Mouse (Mus musculus) cerebellum, adult 2 months (tissue): ENCODE measurements around the gene Kif26a.

Source experiments
- CTCF ChIP-seq: fragments of 200-500 bp; IDR thresholded peaks from 2 replicates; pipeline ENCODE4 v1.5.1; 2011; ENCODE audit warnings: low read depth, mild to moderate bottlenecking, control low read depth, low read length, moderate library complexity, borderline replicate concordance; ENCODE audit not compliant: insufficient read depth
- POLR2A ChIP-seq: fragments of 200-500 bp; IDR thresholded peaks from 2 replicates; pipeline ENCODE4 v1.6.1; 2011; ENCODE audit warnings: low read length, control low read depth, borderline replicate concordance; ENCODE audit not compliant: insufficient read depth

GRCm38 (mm10) chr12:112191753-112192152 is 45.7 kb downstream of the Kif26a start:
- TF ChIP-seq POLR2A (no peak), CTCF (no peak)
